Mouse (Mus musculus) liver, postnatal 0 days (tissue): ENCODE data around the gene Dpt.

Experiments used
- CTCF ChIP-seq: sonication (generic); IDR thresholded peaks from 2 replicates; pipeline ENCODE4 v1.5.1; 2016; ENCODE audit warnings: antibody characterized with exemption, low read depth
- EP300 ChIP-seq: IDR thresholded peaks from 2 replicates; pipeline ENCODE4 v1.6.1; 2016; ENCODE audit warnings: antibody characterized with exemption, low read depth, mild to moderate bottlenecking

GRCm38 (mm10) chr1:164787771-164788170, 8.7 kb upstream of the Dpt start:
- TF ChIP-seq CTCF (no peak), EP300 (no peak)
